Mouse (Mus musculus) liver, postnatal 0 days (tissue): Measurements from ENCODE around the gene Pgd. TPM values are rescaled to one million over a fixed set of nuclear protein-coding genes. Genes with fewer than 3 reads are reported as not detected.
A peak's percentile ranks its signal among the peaks of the same experiment; 100 is the strongest.

Experiments used
- ATAC-seq: fragments of 200-750 bp; cut with Nextera tagmentation; 2 replicates; pipeline ENCODE4 v1.8.0; 2017; ENCODE audit warnings: mild to moderate bottlenecking, moderate library complexity
- DNase-seq: peaks from one replicate; pipeline ENCODE4 v3.0.0-alpha.2; 2016
- H3K27ac ChIP-seq: fragments of 300-500 bp; sonication (generic); 2 replicates; pipeline ENCODE4 v1.5.1; 2014; ENCODE audit warnings: antibody characterized with exemption, moderate library complexity, mild to moderate bottlenecking, low read depth
- H3K27me3 ChIP-seq: fragments of 300-500 bp; sonication (generic); 2 replicates; pipeline ENCODE4 v1.6.1; 2014; ENCODE audit warnings: low read length, control low read depth, mixed read lengths; ENCODE audit not compliant: insufficient read depth
- H3K36me3 ChIP-seq: fragments of 300-500 bp; sonication (generic); replicated peaks from 2 replicates; pipeline ENCODE4 v1.6.1; 2014; ENCODE audit warnings: mild to moderate bottlenecking, control low read depth, low read length, moderate library complexity, mixed read lengths; ENCODE audit not compliant: insufficient read depth
- H3K4me1 ChIP-seq: fragments of 300-500 bp; sonication (generic); 2 replicates; pipeline ENCODE4 v1.6.1; 2014; ENCODE audit warnings: antibody characterized with exemption, mild to moderate bottlenecking, control low read depth; ENCODE audit not compliant: insufficient read depth
- H3K4me2 ChIP-seq: fragments of 300-500 bp; sonication (generic); 2 replicates; pipeline ENCODE4 v1.6.1; 2014; ENCODE audit warnings: low read depth, mild to moderate bottlenecking, low read length, moderate library complexity, mixed read lengths
- H3K4me3 ChIP-seq: fragments of 300-500 bp; sonication (generic); 2 replicates; pipeline ENCODE4 v1.5.1; 2014; ENCODE audit warnings: low read depth, low read length
- H3K9ac ChIP-seq: fragments of 300-500 bp; sonication (generic); replicated peaks from 2 replicates; pipeline ENCODE4 v1.6.1; 2014; ENCODE audit warnings: mild to moderate bottlenecking, moderate library complexity
- H3K9me3 ChIP-seq: fragments of 300-500 bp; sonication (generic); 2 replicates; pipeline ENCODE4 v1.6.1; 2016; ENCODE audit warnings: mild to moderate bottlenecking, control low read depth, low read length, mixed read lengths
- CTCF ChIP-seq: sonication (generic); IDR thresholded peaks from 2 replicates; pipeline ENCODE4 v1.5.1; 2016; ENCODE audit warnings: antibody characterized with exemption, low read depth
- EP300 ChIP-seq: IDR thresholded peaks from 2 replicates; pipeline ENCODE4 v1.6.1; 2016; ENCODE audit warnings: antibody characterized with exemption, low read depth, mild to moderate bottlenecking
- WGBS: fragments of 180-500 bp; shearing (Covaris S2); extraction: QIAGEN DNeasy Blood & Tissue Kit; methylation state at CpG from one replicate; pipeline ENCODE4 v1.1.7; 2014; ENCODE audit not compliant: insufficient replicate concordance; 5-methylcytosine and 5-hydroxymethylcytosine counted together
- polyA plus RNA-seq: library from polyadenylated mRNA; unstranded; fragments of >200 nt; fragmentation: Nextera tagmentation; extraction: Ambion mirVana; gene quantifications from 2 replicates; pipeline ENCODE4 v1.2.1, GENCODE M21; 2015

The Pgd gene
- polyA plus RNA-seq, 1 experiment from 2014 or later, result 49.9 TPM

- Histone ChIP-seq H3K27ac (no peak overlapping the region), H3K27me3 (no peaks in the 10 kb centered on the region), H3K9me3 (no peaks in the 10 kb centered on the region), H3K4me3 (no peak overlapping the region), H3K4me2 (no peak overlapping the region), H3K9ac (no peak overlapping the region), H3K4me1 (no peaks in the 10 kb centered on the region), H3K36me3 (peaks cover 28% of the 10 kb centered on the region)
- 63% methylated on average over 4 of the region's 4 CpGs for WGBS
- TF ChIP-seq EP300 (no peak), CTCF (no peak)
- ATAC-seq, result no peak
- DNase-seq, result no peak
Measured at GRCm38 (mm10) chr4:149201110-149201509, 34.5 kb upstream of the Pgd start.

- no peak for DNase-seq
- Histone ChIP-seq H3K27ac (no peak overlapping the region), H3K9ac (no peak overlapping the region), H3K4me1 (no peaks in the 10 kb centered on the region), H3K4me2 (no peak overlapping the region), H3K36me3 (peaks cover 15% of the 10 kb centered on the region; the same call in 1 of the 2 replicates), H3K27me3 (no peaks in the 10 kb centered on the region), H3K9me3 (no peaks in the 10 kb centered on the region), H3K4me3 (no peak overlapping the region)
- WGBS, result 40% methylated on average over 1 of the region's 1 CpGs
- TF ChIP-seq CTCF (no peak), EP300 (no peak)
- no peak for ATAC-seq
Measured at GRCm38 (mm10) chr4:149197180-149197579, 30.6 kb upstream of the Pgd start.

GRCm38 (mm10) chr4:149191103-149191502 lies 24.5 kb upstream of the Pgd start:
- DNase-seq (no peak), ATAC-seq (no peak)
- no peaks in the 10 kb centered on the region for H3K27me3 ChIP-seq
- H3K27ac ChIP-seq, result no peak overlapping the region
- TF ChIP-seq CTCF, result no peak
- no peak for TF ChIP-seq EP300
- H3K4me2 ChIP-seq, result no peak overlapping the region
- WGBS, result 61% methylated on average over 7 of the region's 7 CpGs
- no peaks in the 10 kb centered on the region for H3K9me3 ChIP-seq
- H3K4me1 ChIP-seq, result no peaks in the 10 kb centered on the region
- peaks cover 17% of the 10 kb centered on the region for H3K36me3 ChIP-seq
- H3K9ac ChIP-seq, result no peak overlapping the region
- no peak overlapping the region for H3K4me3 ChIP-seq

- no peak for DNase-seq
- Histone ChIP-seq H3K27ac (no peak overlapping the region), H3K4me2 (no peak overlapping the region), H3K9ac (no peak overlapping the region), H3K36me3 (peaks cover 35% of the 10 kb centered on the region), H3K9me3 (no peaks in the 10 kb centered on the region), H3K27me3 (no peaks in the 10 kb centered on the region), H3K4me3 (no peak overlapping the region), H3K4me1 (no peaks in the 10 kb centered on the region)
- no peak for TF ChIP-seq CTCF
- TF ChIP-seq EP300, result no peak
- 85% methylated on average over 2 of the region's 2 CpGs for WGBS
- no peak for ATAC-seq
Measured at GRCm38 (mm10) chr4:149188563-149188962, 22.0 kb upstream of the Pgd start.

GRCm38 (mm10) chr4:149182755-149183154 lies 16.2 kb upstream of the Pgd start:
- WGBS, result 51% methylated on average over 4 of the region's 4 CpGs
- Histone ChIP-seq H3K36me3 (peaks cover 47% of the 10 kb centered on the region), H3K4me2 (no peak overlapping the region), H3K27me3 (no peaks in the 10 kb centered on the region), H3K27ac (no peak overlapping the region), H3K9me3 (no peaks in the 10 kb centered on the region), H3K4me3 (no peak overlapping the region), H3K9ac (no peak overlapping the region), H3K4me1 (peaks cover 12% of the 10 kb centered on the region)
- ATAC-seq (no peak), DNase-seq (no peak)
- TF ChIP-seq CTCF (peak; percentile 62), EP300 (no peak)

- Histone ChIP-seq H3K27me3 (no peaks in the 10 kb centered on the region), H3K9me3 (no peaks in the 10 kb centered on the region), H3K4me3 (no peak overlapping the region), H3K4me2 (no peak overlapping the region), H3K27ac (no peak overlapping the region), H3K9ac (no peak overlapping the region), H3K36me3 (peaks cover 44% of the 10 kb centered on the region), H3K4me1 (peaks cover 12% of the 10 kb centered on the region)
- WGBS, result 67% methylated on average over 7 of the region's 7 CpGs
- no peak for DNase-seq
- no peak for TF ChIP-seq CTCF
- TF ChIP-seq EP300, result no peak
- no peak for ATAC-seq
Measured at GRCm38 (mm10) chr4:149182192-149182591, 15.6 kb upstream of the Pgd start.

GRCm38 (mm10) chr4:149179573-149179972 lies 13.0 kb upstream of the Pgd start:
- no peak for DNase-seq
- H3K36me3 ChIP-seq, result peaks cover 32% of the 10 kb centered on the region
- no peak overlapping the region for H3K4me3 ChIP-seq
- WGBS, result 56% methylated on average over 4 of the region's 4 CpGs
- no peaks in the 10 kb centered on the region for H3K9me3 ChIP-seq
- H3K27ac ChIP-seq, result peak overlapping the region; percentile 66
- ATAC-seq, result peak; percentile 41; the same call in 1 of the 2 replicates
- H3K4me1 ChIP-seq, result peaks cover 12% of the 10 kb centered on the region
- H3K9ac ChIP-seq, result no peak overlapping the region
- H3K4me2 ChIP-seq, result no peak overlapping the region
- TF ChIP-seq CTCF (no peak), EP300 (no peak)
- no peaks in the 10 kb centered on the region for H3K27me3 ChIP-seq
